Mouse (Mus musculus) spleen, adult 2 months (tissue): Measurements from ENCODE around the gene Polr2j.

Experiments
- CTCF ChIP-seq: fragments of 200-500 bp; IDR thresholded peaks from 2 replicates; pipeline ENCODE4 v1.5.1; 2011; ENCODE audit warnings: mild to moderate bottlenecking, inconsistent platforms; ENCODE audit not compliant: insufficient read depth, insufficient read length, insufficient replicate concordance; ENCODE audit errors: extremely low read depth
- POLR2A ChIP-seq: fragments of 200-500 bp; IDR thresholded peaks from 2 replicates; pipeline ENCODE4 v1.6.1; 2011; ENCODE audit warnings: low read depth, low read length, inconsistent platforms

GRCm38 (mm10) chr5:136147704-136148103, 31.3 kb downstream of the Polr2j start:
- TF ChIP-seq CTCF (no peak), POLR2A (no peak)
